Mouse (Mus musculus): Measurements from ENCODE around the gene Rnf38.

Rnf38 gene

GRCm38 (mm10) chr4:44113393-44114138, 120.0 kb downstream of the Rnf38 start:
- no peak for DNase-seq

- no peak for DNase-seq
Measured at GRCm38 (mm10) chr4:44112741-44113140, 120.8 kb downstream of the Rnf38 start.

- DNase-seq = no peak
Measured at GRCm38 (mm10) chr4:44110771-44111170, 122.8 kb downstream of the Rnf38 start.

GRCm38 (mm10) chr4:44108297-44108696, 125.3 kb downstream of the Rnf38 start:
- no peak for DNase-seq

GRCm38 (mm10) chr4:44107339-44107738, 126.2 kb downstream of the Rnf38 start:
- no peak for DNase-seq

GRCm38 (mm10) chr4:44106297-44106821, 127.2 kb downstream of the Rnf38 start:
- DNase-seq = no peak

- DNase-seq = no peak
Measured at GRCm38 (mm10) chr4:44104195-44104917, 129.2 kb downstream of the Rnf38 start.

- DNase-seq = no peak
Measured at GRCm38 (mm10) chr4:44103620-44104019, 130.0 kb downstream of the Rnf38 start.

GRCm38 (mm10) chr4:44097576-44098335, 135.8 kb downstream of the Rnf38 start:
- DNase-seq = no peak

- DNase-seq = no peak
Measured at GRCm38 (mm10) chr4:44094475-44094874, 139.1 kb downstream of the Rnf38 start.

- DNase-seq = no peak
Measured at GRCm38 (mm10) chr4:44092359-44092758, 141.2 kb downstream of the Rnf38 start.

- no peak for DNase-seq
Measured at GRCm38 (mm10) chr4:44085566-44085965, 148.0 kb downstream of the Rnf38 start.

- no peak for DNase-seq
Measured at GRCm38 (mm10) chr4:44084602-44085325, 148.8 kb downstream of the Rnf38 start.

GRCm38 (mm10) chr4:44083945-44084344, 149.6 kb downstream of the Rnf38 start, which contains the start of gene Gne:
Gene Gne, minus strand, starts transcription at chr4:44084177.
- no peak for DNase-seq

GRCm38 (mm10) chr4:44078358-44078933, 155.1 kb downstream of the Rnf38 start:
- DNase-seq = no peak

All from right cerebral cortex, postnatal 14 days (tissue).